Mouse (Mus musculus): ENCODE data around the gene Mboat2. TPM values are rescaled to one million over a fixed set of nuclear protein-coding genes. Genes with fewer than 3 reads are reported as not detected.

The Mboat2 gene
- polyA plus RNA-seq, 1 experiment from 2014 or later: 16.0 TPM

DNA sequence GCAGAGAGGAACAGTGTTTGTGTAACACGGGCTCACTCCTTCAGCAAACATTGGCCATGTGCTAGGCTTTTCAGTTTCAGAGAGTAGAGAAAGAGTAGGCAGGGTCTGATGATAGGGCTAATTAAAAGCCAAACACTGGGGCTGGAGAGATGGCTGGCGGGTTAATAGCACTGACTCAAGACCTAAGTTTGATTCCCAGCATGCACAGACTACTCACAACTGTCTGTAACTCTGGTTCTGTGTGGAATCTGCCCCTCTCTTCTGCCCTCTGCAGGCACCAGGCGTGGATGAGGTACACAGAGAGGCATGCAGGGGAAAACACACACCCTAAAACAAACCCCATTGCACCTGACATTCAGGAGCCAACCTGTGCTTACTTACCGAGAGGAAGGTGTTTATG is 14.7 kb downstream of the Mboat2 start:
- H3K4me1 ChIP-seq (replicated peaks; ENCODE audit: control insufficient read depth, insufficient read depth, low read length): peaks cover 8% of the 10 kb centered on the region
- WGBS: 74% methylated on average over 4 of the region's 4 CpGs
- no peak for DNase-seq (ENCODE audit: low spot score)
- H3K27me3 ChIP-seq (replicated peaks; ENCODE audit: control insufficient read depth, insufficient read depth, low read length): no peaks in the 10 kb centered on the region
- no peaks in the 10 kb centered on the region for H3K36me3 ChIP-seq (ENCODE audit: control insufficient read depth, insufficient read depth, low read length)
- H3K27ac ChIP-seq (ENCODE audit: low read depth, low read length): no peak overlapping the region
- H3K9ac ChIP-seq (ENCODE audit: low read depth, low read length): no peak overlapping the region
- H3K9me3 ChIP-seq (ENCODE audit: control insufficient read depth, low read length): no peaks in the 10 kb centered on the region
- 0 out of 2 replicates have a peak, but pooled peaks have one; percentile 63 for ATAC-seq (replicated peaks; ENCODE audit: low FRiP score)
- no peak overlapping the region for H3K4me3 ChIP-seq (ENCODE audit: low read depth, low read length)
- no peak overlapping the region for H3K4me2 ChIP-seq

- no peak overlapping the region for H3K4me3 ChIP-seq (ENCODE audit: low read depth, low read length)
- H3K4me2 ChIP-seq: no peak overlapping the region
- no peak overlapping the region for H3K9ac ChIP-seq (ENCODE audit: low read depth, low read length)
- H3K4me1 ChIP-seq (replicated peaks; ENCODE audit: control insufficient read depth, insufficient read depth, low read length): peaks cover 11% of the 10 kb centered on the region
- H3K36me3 ChIP-seq (ENCODE audit: control insufficient read depth, insufficient read depth, low read length): no peaks in the 10 kb centered on the region
- no peak overlapping the region for H3K27ac ChIP-seq (ENCODE audit: low read depth, low read length)
- no peaks in the 10 kb centered on the region for H3K9me3 ChIP-seq (ENCODE audit: control insufficient read depth, low read length)
- DNase-seq (ENCODE audit: low spot score) (no peak), ATAC-seq (replicated peaks; ENCODE audit: low FRiP score) (no peak)
- WGBS: 68% methylated on average over 5 of the region's 5 CpGs
- no peaks in the 10 kb centered on the region for H3K27me3 ChIP-seq (replicated peaks; ENCODE audit: control insufficient read depth, insufficient read depth, low read length)
These were observed 17.4 kb downstream of the Mboat2 start for GRCm38 (mm10) chr12:24848107-24848506.

DNA sequence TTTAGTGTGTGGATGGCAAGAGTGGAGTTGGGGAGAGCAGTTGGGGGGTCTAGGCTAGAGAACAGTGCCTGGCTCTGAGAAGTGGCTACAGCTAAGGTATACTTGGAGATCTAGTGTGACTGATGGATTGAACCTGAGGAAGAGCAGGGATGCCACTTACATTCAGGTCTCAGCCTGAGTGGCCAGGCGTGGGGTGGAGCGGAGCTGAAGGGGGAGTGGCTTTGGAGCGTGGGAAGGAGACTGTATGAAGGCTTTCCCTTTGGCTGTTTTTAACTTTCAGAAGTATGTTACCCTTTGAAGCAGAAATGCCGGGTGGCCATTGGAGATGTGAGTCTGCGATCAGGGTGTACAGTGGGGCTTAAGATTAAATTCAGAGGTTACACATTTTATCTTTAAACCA is 26.7 kb downstream of the Mboat2 start:
- DNase-seq (ENCODE audit: low spot score): no peak
- no peaks in the 10 kb centered on the region for H3K27me3 ChIP-seq (replicated peaks; ENCODE audit: control insufficient read depth, insufficient read depth, low read length)
- H3K9me3 ChIP-seq (ENCODE audit: control insufficient read depth, low read length): no peaks in the 10 kb centered on the region
- no peak overlapping the region for H3K4me2 ChIP-seq
- H3K4me3 ChIP-seq (ENCODE audit: low read depth, low read length): no peak overlapping the region
- no peaks in the 10 kb centered on the region for H3K4me1 ChIP-seq (replicated peaks; ENCODE audit: control insufficient read depth, insufficient read depth, low read length)
- H3K9ac ChIP-seq (ENCODE audit: low read depth, low read length): no peak overlapping the region
- no peaks in the 10 kb centered on the region for H3K36me3 ChIP-seq (ENCODE audit: control insufficient read depth, insufficient read depth, low read length)
- no peak for ATAC-seq (replicated peaks; ENCODE audit: low FRiP score)
- 85% methylated on average over 5 of the region's 5 CpGs for WGBS
- H3K27ac ChIP-seq (ENCODE audit: low read depth, low read length): no peak overlapping the region

- H3K4me2 ChIP-seq: no peak overlapping the region
- ATAC-seq (replicated peaks; ENCODE audit: low FRiP score) (no peak), DNase-seq (ENCODE audit: low spot score) (no peak)
- H3K4me1 ChIP-seq (replicated peaks; ENCODE audit: control insufficient read depth, insufficient read depth, low read length): no peaks in the 10 kb centered on the region
- 76% methylated on average over 7 of the region's 7 CpGs for WGBS
- no peak overlapping the region for H3K4me3 ChIP-seq (ENCODE audit: low read depth, low read length)
- no peaks in the 10 kb centered on the region for H3K9me3 ChIP-seq (ENCODE audit: control insufficient read depth, low read length)
- H3K27me3 ChIP-seq (replicated peaks; ENCODE audit: control insufficient read depth, insufficient read depth, low read length): no peaks in the 10 kb centered on the region
- H3K9ac ChIP-seq (ENCODE audit: low read depth, low read length): no peak overlapping the region
- no peak overlapping the region for H3K27ac ChIP-seq (ENCODE audit: low read depth, low read length)
- no peaks in the 10 kb centered on the region for H3K36me3 ChIP-seq (ENCODE audit: control insufficient read depth, insufficient read depth, low read length)
These were observed 28.7 kb downstream of the Mboat2 start for GRCm38 (mm10) chr12:24859357-24859756.

GRCm38 (mm10) chr12:24860436-24860835 is 29.8 kb downstream of the Mboat2 start:
- Histone ChIP-seq H3K36me3 (ENCODE audit: control insufficient read depth, insufficient read depth, low read length) (no peaks in the 10 kb centered on the region), H3K27me3 (replicated peaks; ENCODE audit: control insufficient read depth, insufficient read depth, low read length) (no peaks in the 10 kb centered on the region), H3K27ac (ENCODE audit: low read depth, low read length) (no peak overlapping the region), H3K4me1 (replicated peaks; ENCODE audit: control insufficient read depth, insufficient read depth, low read length) (no peaks in the 10 kb centered on the region), H3K4me2 (no peak overlapping the region), H3K9me3 (ENCODE audit: control insufficient read depth, low read length) (no peaks in the 10 kb centered on the region), H3K4me3 (ENCODE audit: low read depth, low read length) (no peak overlapping the region), H3K9ac (ENCODE audit: low read depth, low read length) (no peak overlapping the region)
- 82% methylated on average over 9 of the region's 9 CpGs for WGBS
- ATAC-seq (replicated peaks; ENCODE audit: low FRiP score) (no peak), DNase-seq (ENCODE audit: low spot score) (no peak)

- no peaks in the 10 kb centered on the region for H3K9me3 ChIP-seq (ENCODE audit: control insufficient read depth, low read length)
- H3K27ac ChIP-seq (ENCODE audit: low read depth, low read length): no peak overlapping the region
- H3K4me2 ChIP-seq: no peak overlapping the region
- H3K9ac ChIP-seq (ENCODE audit: low read depth, low read length): no peak overlapping the region
- peaks cover 7% of the 10 kb centered on the region for H3K4me1 ChIP-seq (replicated peaks; ENCODE audit: control insufficient read depth, insufficient read depth, low read length)
- WGBS: 58% methylated on average over 1 of the region's 1 CpGs
- no peak for DNase-seq (ENCODE audit: low spot score)
- H3K27me3 ChIP-seq (replicated peaks; ENCODE audit: control insufficient read depth, insufficient read depth, low read length): no peaks in the 10 kb centered on the region
- no peak overlapping the region for H3K4me3 ChIP-seq (ENCODE audit: low read depth, low read length)
- no peaks in the 10 kb centered on the region for H3K36me3 ChIP-seq (ENCODE audit: control insufficient read depth, insufficient read depth, low read length)
- ATAC-seq (replicated peaks; ENCODE audit: low FRiP score): no peak
These were observed 33.1 kb downstream of the Mboat2 start for GRCm38 (mm10) chr12:24863762-24864161.

GRCm38 (mm10) chr12:24866645-24867044 is 36.0 kb downstream of the Mboat2 start:
- Histone ChIP-seq H3K27ac (ENCODE audit: low read depth, low read length) (no peak overlapping the region), H3K9me3 (ENCODE audit: control insufficient read depth, low read length) (no peaks in the 10 kb centered on the region), H3K4me1 (replicated peaks; ENCODE audit: control insufficient read depth, insufficient read depth, low read length) (peaks cover 7% of the 10 kb centered on the region), H3K36me3 (ENCODE audit: control insufficient read depth, insufficient read depth, low read length) (no peaks in the 10 kb centered on the region), H3K4me2 (no peak overlapping the region), H3K27me3 (replicated peaks; ENCODE audit: control insufficient read depth, insufficient read depth, low read length) (no peaks in the 10 kb centered on the region), H3K9ac (ENCODE audit: low read depth, low read length) (no peak overlapping the region; the same call in 1 of the 2 replicates), H3K4me3 (ENCODE audit: low read depth, low read length) (no peak overlapping the region)
- 0 out of 2 replicates have a peak, but pooled peaks have one; percentile 18 for ATAC-seq (replicated peaks; ENCODE audit: low FRiP score)
- WGBS: 73% methylated on average over 6 of the region's 6 CpGs
- no peak for DNase-seq (ENCODE audit: low spot score)

- Histone ChIP-seq H3K4me3 (ENCODE audit: low read depth, low read length) (no peak overlapping the region), H3K27ac (ENCODE audit: low read depth, low read length) (no peak overlapping the region), H3K27me3 (replicated peaks; ENCODE audit: control insufficient read depth, insufficient read depth, low read length) (no peaks in the 10 kb centered on the region), H3K4me1 (replicated peaks; ENCODE audit: control insufficient read depth, insufficient read depth, low read length) (peaks cover 7% of the 10 kb centered on the region), H3K4me2 (no peak overlapping the region), H3K36me3 (ENCODE audit: control insufficient read depth, insufficient read depth, low read length) (no peaks in the 10 kb centered on the region), H3K9ac (ENCODE audit: low read depth, low read length) (no peak overlapping the region), H3K9me3 (ENCODE audit: control insufficient read depth, low read length) (no peaks in the 10 kb centered on the region)
- DNase-seq (ENCODE audit: low spot score): no peak
- WGBS: 79% methylated on average over 4 of the region's 4 CpGs
- ATAC-seq (replicated peaks; ENCODE audit: low FRiP score): no peak
These were observed 38.0 kb downstream of the Mboat2 start for GRCm38 (mm10) chr12:24868694-24869093.

DNA sequence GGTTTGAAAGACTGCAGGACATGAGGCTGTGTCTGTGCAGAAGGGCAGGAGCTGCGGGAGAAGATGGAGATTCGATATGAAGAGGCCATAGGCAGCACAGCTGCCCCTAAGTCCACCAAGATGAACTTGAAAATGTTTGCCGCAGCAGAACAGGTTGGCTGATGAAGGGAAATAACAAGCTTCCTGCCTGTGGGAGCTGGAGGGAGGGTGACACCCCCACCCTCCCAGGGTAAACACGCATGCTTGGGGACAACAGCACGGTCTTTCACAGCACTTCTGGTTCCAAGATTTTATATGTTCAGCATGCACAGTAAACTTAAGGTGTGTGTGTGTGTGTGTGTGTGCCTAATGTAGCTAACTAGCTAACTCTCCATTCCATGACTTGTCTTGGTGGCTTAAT is 38.6 kb downstream of the Mboat2 start:
- Histone ChIP-seq H3K27ac (ENCODE audit: low read depth, low read length) (no peak overlapping the region), H3K27me3 (replicated peaks; ENCODE audit: control insufficient read depth, insufficient read depth, low read length) (no peaks in the 10 kb centered on the region), H3K4me3 (ENCODE audit: low read depth, low read length) (no peak overlapping the region), H3K36me3 (ENCODE audit: control insufficient read depth, insufficient read depth, low read length) (no peaks in the 10 kb centered on the region), H3K9ac (ENCODE audit: low read depth, low read length) (no peak overlapping the region), H3K4me2 (no peak overlapping the region), H3K9me3 (ENCODE audit: control insufficient read depth, low read length) (no peaks in the 10 kb centered on the region), H3K4me1 (replicated peaks; ENCODE audit: control insufficient read depth, insufficient read depth, low read length) (peaks cover 7% of the 10 kb centered on the region)
- 70% methylated on average over 5 of the region's 5 CpGs for WGBS
- ATAC-seq (replicated peaks; ENCODE audit: low FRiP score) (no peak), DNase-seq (ENCODE audit: low spot score) (no peak)

All from liver, embryonic 11.5 days (tissue).